Mouse (Mus musculus) ES-E14 (cell line): Measurements from ENCODE around the gene Kremen2. TPM values are rescaled to one million over a fixed set of nuclear protein-coding genes. Genes with fewer than 3 reads are reported as not detected.
A peak's percentile ranks its signal among the peaks of the same experiment; 100 is the strongest.
"Not testable (repeated sequence)": the region's sequence is repeated elsewhere in the genome, so short reads cannot be mapped to it uniquely, and the experiment has no call there.

ENCODE experiments used
- DNase-seq: peaks from one replicate; pipeline ENCODE4 v3.0.0-alpha.2; 2013; ENCODE audit warnings: low read depth, low spot score
- H3K27ac ChIP-seq: 2 replicates; pipeline ENCODE4 v1.5.1; 2012; ENCODE audit warnings: low read depth, mild to moderate bottlenecking, low read length, moderate library complexity, mixed read lengths; ENCODE audit not compliant: poor library complexity, insufficient read depth, severe bottlenecking
- H3K36me3 ChIP-seq: 2 replicates; pipeline ENCODE4 v1.6.1; 2012; ENCODE audit warnings: mild to moderate bottlenecking, low read length, moderate library complexity, mixed read lengths; ENCODE audit not compliant: control insufficient read depth, poor library complexity, insufficient read depth, severe bottlenecking
- H3K4me1 ChIP-seq, 2 experiments: fragments of 150-350 bp in 1 of 2; sonication (generic) in 1 of 2; 2 replicates each; pipeline ENCODE4 v1.6.1; 2012; ENCODE audit warnings: low read length in 2 of 2, mild to moderate bottlenecking in 1 of 2, mixed read lengths in 1 of 2; ENCODE audit not compliant: control insufficient read depth in 2 of 2, insufficient read depth in 2 of 2, poor library complexity in 1 of 2
- H3K4me3 ChIP-seq, 2 experiments: fragments of 150-350 bp in 1 of 2; sonication (generic) in 1 of 2; 2 replicates each; pipeline ENCODE4 v1.5.1; 2012; ENCODE audit warnings: low read length in 2 of 2, low read depth in 1 of 2, mild to moderate bottlenecking in 1 of 2, mixed read lengths in 1 of 2; ENCODE audit not compliant: insufficient read depth in 1 of 2, poor library complexity in 1 of 2, severe bottlenecking in 1 of 2
- H3K9ac ChIP-seq: 2 replicates; pipeline ENCODE4 v1.6.1; 2012; ENCODE audit warnings: low read depth, mild to moderate bottlenecking, low read length, mixed read lengths; ENCODE audit not compliant: poor library complexity, insufficient read depth, severe bottlenecking
- H3K9me3 ChIP-seq: fragments of 150-350 bp; sonication (generic); 2 replicates; pipeline ENCODE4 v1.6.1; 2012; ENCODE audit warnings: low read depth, mild to moderate bottlenecking, low read length; ENCODE audit not compliant: control insufficient read depth, insufficient read depth
- CHD2 ChIP-seq: IDR thresholded peaks from 2 replicates; pipeline ENCODE4 v1.6.1; 2014; ENCODE audit warnings: mild to moderate bottlenecking, low read depth, low read length, inconsistent platforms
- HCFC1 ChIP-seq: IDR thresholded peaks from 2 replicates; pipeline ENCODE4 v1.6.1; 2012; ENCODE audit warnings: low read length, inconsistent platforms, borderline replicate concordance; ENCODE audit not compliant: insufficient read depth
- MAFK ChIP-seq: IDR thresholded peaks from 2 replicates; pipeline ENCODE4 v1.6.1; 2014; ENCODE audit warnings: mild to moderate bottlenecking, low read depth, low read length, inconsistent platforms; ENCODE audit not compliant: insufficient read depth
- ZC3H11A ChIP-seq: IDR thresholded peaks from 2 replicates; pipeline ENCODE4 v1.6.1; 2012; ENCODE audit warnings: low read depth, mild to moderate bottlenecking, inconsistent platforms, low read length, borderline replicate concordance
- ZNF384 ChIP-seq: IDR thresholded peaks from 2 replicates; pipeline ENCODE4 v1.6.1; 2012; ENCODE audit warnings: low read depth, low read length, inconsistent platforms
- in situ Hi-C, 2 experiments: fragments of 600-800 bp; cut with MboI; formaldehyde crosslinking; loops; one replicate each; pipeline ENCODE4 v1.15.1; 2025; ENCODE audit warnings: low sequenced_read_pairs in 2 of 2, inconsistent platforms in 1 of 2; ENCODE audit not compliant: unreplicated experiment in 2 of 2
- total RNA-seq: library from RNA; depleted of rRNA; stranded (reverse); fragments of 300-350 nt; gene quantifications from 2 replicates; pipeline ENCODE4 v1.2.3, GENCODE M21; 2012

Kremen2 gene
- total RNA-seq, 1 experiment, result 2.5 TPM

- no peak overlapping the region for H3K4me3 ChIP-seq
- in situ Hi-C loops, result no loop called here
- H3K27ac ChIP-seq, result no peak overlapping the region
- H3K9me3 ChIP-seq, result no peaks in the 10 kb centered on the region
- TF ChIP-seq ZC3H11A, result no peak
- no peak for TF ChIP-seq CHD2
- TF ChIP-seq MAFK, result no peak
- H3K4me1 ChIP-seq, result peaks cover 2 to 5% of the 10 kb centered on the region in 2 experiments; a peak in 1 of 4 replicates
- H3K36me3 ChIP-seq, result peaks cover 2% of the 10 kb centered on the region; the same call in 1 of the 2 replicates
- no peak for DNase-seq
- H3K9ac ChIP-seq, result no peak overlapping the region
These were observed 28.0 kb upstream of the Kremen2 start for GRCm38 (mm10) chr17:23773676-23774075.

GRCm38 (mm10) chr17:23772219-23772556 lies 26.6 kb upstream of the Kremen2 start:
- H3K36me3 ChIP-seq, DNase-seq, in situ Hi-C loops, H3K4me3 ChIP-seq, H3K4me1 ChIP-seq, H3K9ac ChIP-seq, H3K9me3 ChIP-seq, H3K27ac ChIP-seq: not testable (repeated sequence)

- peak within 1 kb of the TSS; percentile 95 for H3K9ac ChIP-seq
- H3K4me3 ChIP-seq, result peak within 1 kb of the TSS; percentile 74 to 85
- DNase-seq, result peak; percentile 96
- peak; percentile 80 for TF ChIP-seq HCFC1
- TF ChIP-seq MAFK, result no peak
- peak; percentile 74 for TF ChIP-seq CHD2
- H3K4me1 ChIP-seq, result peaks cover 2 to 3% of the 10 kb centered on the region in 2 experiments; a peak in 1 of 4 replicates
- no peaks in the 10 kb centered on the region for H3K9me3 ChIP-seq
- peaks cover 2% of the 10 kb centered on the region; the same call in 1 of the 2 replicates for H3K36me3 ChIP-seq
- peak within 1 kb of the TSS; percentile 54; the same call in 1 of the 2 replicates for H3K27ac ChIP-seq
- in situ Hi-C loops, result no loop called here
These were observed 25.9 kb upstream of the Kremen2 start, which contains the start of gene Flywch1 for GRCm38 (mm10) chr17:23771284-23772218. Gene Flywch1, minus strand, starts transcription at chr17:23771602.

GRCm38 (mm10) chr17:23770896-23771283 lies 25.3 kb upstream of the Kremen2 start:
- in situ Hi-C loops, result no loop called here
- TF ChIP-seq CHD2 (no peak), MAFK (no peak), ZC3H11A (no peak), HCFC1 (no peak), ZNF384 (no peak)
- DNase-seq, result no peak

DNA sequence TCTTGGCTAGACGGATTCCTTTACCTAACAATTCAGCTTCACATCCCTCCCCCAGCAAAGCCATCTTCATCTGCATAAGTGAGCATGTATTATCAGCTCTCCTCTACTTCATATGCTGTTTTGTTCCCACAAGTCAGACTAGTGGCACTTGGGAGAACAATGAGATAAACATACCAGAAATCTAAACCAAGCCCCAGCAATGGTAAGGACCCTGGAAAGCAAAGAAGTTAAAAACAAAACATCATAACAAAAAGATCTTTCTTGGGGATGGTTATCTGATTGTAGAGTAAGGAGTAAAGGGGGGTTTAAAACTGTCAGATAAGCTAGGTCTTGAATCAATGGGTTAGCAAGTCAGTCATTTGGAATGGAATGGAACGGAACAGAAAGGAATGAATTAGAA lies 24.9 kb upstream of the Kremen2 start:
- no peaks in the 10 kb centered on the region for H3K9me3 ChIP-seq
- peaks cover 2% of the 10 kb centered on the region; the same call in 1 of the 2 replicates for H3K36me3 ChIP-seq
- peaks cover 2 to 3% of the 10 kb centered on the region in 2 experiments; a peak in 1 of 4 replicates for H3K4me1 ChIP-seq
- no peak for TF ChIP-seq HCFC1
- TF ChIP-seq ZC3H11A, result no peak
- TF ChIP-seq ZNF384, result no peak
- TF ChIP-seq CHD2, result no peak
- TF ChIP-seq MAFK, result no peak
- H3K4me3 ChIP-seq, result peak overlapping the region; percentile 74 to 85
- in situ Hi-C loops, result no loop called here
- no peak for DNase-seq
- no peak overlapping the region for H3K9ac ChIP-seq
- H3K27ac ChIP-seq, result no peak overlapping the region

More at GRCm38 (mm10) chr17:23770896-23771283, 25.3 kb upstream of the Kremen2 start:
- Histone ChIP-seq H3K9ac (peak overlapping the region; percentile 95), H3K4me3 (peak overlapping the region; percentile 74 to 85), H3K36me3 (peaks cover 2% of the 10 kb centered on the region; the same call in 1 of the 2 replicates), H3K27ac (peak overlapping the region; percentile 54; the same call in 1 of the 2 replicates), H3K9me3 (no peaks in the 10 kb centered on the region), H3K4me1 (peaks cover 2 to 3% of the 10 kb centered on the region in 2 experiments; a peak in 1 of 4 replicates)
